Mouse (Mus musculus) lung, embryonic 14.5 days (tissue): ENCODE measurements around the gene BC005537. TPM values are rescaled to one million over a fixed set of nuclear protein-coding genes. Genes with fewer than 3 reads are reported as not detected.
"Not testable (repeated sequence)": the region's sequence is repeated elsewhere in the genome, so short reads cannot be mapped to it uniquely, and the experiment has no call there.

Experiments used
- ATAC-seq: fragments of 200-750 bp; cut with Nextera tagmentation; 2 replicates; pipeline ENCODE4 v1.8.0; 2017; ENCODE audit warnings: mild to moderate bottlenecking, moderate TSS enrichment, moderate library complexity; ENCODE audit not compliant: insufficient read depth
- DNase-seq: peaks from one replicate; pipeline ENCODE4 v3.0.0-alpha.2; 2015
- H3K27ac ChIP-seq: fragments of 300-500 bp; sonication (generic); 2 replicates; pipeline ENCODE4 v1.5.1; 2014; ENCODE audit warnings: low read depth, mild to moderate bottlenecking, moderate library complexity
- H3K27me3 ChIP-seq: fragments of 300-500 bp; sonication (generic); 2 replicates; pipeline ENCODE4 v1.6.1; 2014; ENCODE audit warnings: low read length, control low read depth; ENCODE audit not compliant: insufficient read depth
- H3K36me3 ChIP-seq: fragments of 300-500 bp; sonication (generic); 2 replicates; pipeline ENCODE4 v1.6.1; 2014; ENCODE audit warnings: control low read depth; ENCODE audit not compliant: insufficient read depth
- H3K4me1 ChIP-seq: fragments of 300-500 bp; sonication (generic); 2 replicates; pipeline ENCODE4 v1.6.1; 2014; ENCODE audit warnings: antibody characterized with exemption, control low read depth; ENCODE audit not compliant: insufficient read depth
- H3K4me2 ChIP-seq: fragments of 300-500 bp; sonication (generic); 2 replicates; pipeline ENCODE4 v1.6.1; 2014; ENCODE audit warnings: mild to moderate bottlenecking
- H3K4me3 ChIP-seq: fragments of 300-500 bp; sonication (generic); 2 replicates; pipeline ENCODE4 v1.5.1; 2014; ENCODE audit warnings: low read depth, low read length
- H3K9ac ChIP-seq: fragments of 300-500 bp; sonication (generic); 2 replicates; pipeline ENCODE4 v1.6.1; 2014
- H3K9me3 ChIP-seq: fragments of 300-500 bp; sonication (generic); 2 replicates; pipeline ENCODE4 v1.6.1; 2016; ENCODE audit warnings: low read depth, low read length, control low read depth
- CTCF ChIP-seq: IDR thresholded peaks from 2 replicates; pipeline ENCODE4 v1.5.1; 2016; ENCODE audit warnings: antibody characterized with exemption, low read depth
- WGBS: fragments of 180-500 bp; shearing (Covaris S2); extraction: QIAGEN DNeasy Blood & Tissue Kit; methylation state at CpG from one replicate; pipeline ENCODE4 v1.1.7; 2014; 5-methylcytosine and 5-hydroxymethylcytosine counted together
- polyA plus RNA-seq: library from polyadenylated mRNA; unstranded; fragments of >200 nt; fragmentation: Nextera tagmentation; extraction: Ambion mirVana; gene quantifications from 2 replicates; pipeline ENCODE4 v1.2.1, GENCODE M21; 2014

Gene BC005537
- polyA plus RNA-seq, 1 experiment from 2014 or later = 26.9 TPM

- no peaks in the 10 kb centered on the region for H3K27me3 ChIP-seq
- H3K9me3 ChIP-seq = no peaks in the 10 kb centered on the region
- TF ChIP-seq CTCF = no peak
- WGBS = 3% methylated on average over 20 of the region's 20 CpGs
- peak overlapping the region; percentile 94 for H3K4me3 ChIP-seq
- peak overlapping the region; percentile 95 for H3K9ac ChIP-seq
- peaks cover 12% of the 10 kb centered on the region for H3K4me1 ChIP-seq
- peak; percentile 37 for DNase-seq
- 0 out of 2 replicates have a peak, but pooled peaks cover 5% of the 10 kb centered on the region for H3K36me3 ChIP-seq
- peak overlapping the region; percentile 82 for H3K4me2 ChIP-seq
- no peak for ATAC-seq
- peak overlapping the region; percentile 66 for H3K27ac ChIP-seq
These were observed 29.4 kb downstream of the BC005537 start for GRCm38 (mm10) chr13:24830756-24831352.

GRCm38 (mm10) chr13:24831353-24832130 lies 30.1 kb downstream of the BC005537 start, which contains the start of the genes Acot13 and Tdp2:
Acot13 (minus strand) TSS chr13:24831540.
Tdp2 (plus strand) TSS chr13:24831679.
- Histone ChIP-seq H3K36me3 (peaks cover 10% of the 10 kb centered on the region; the same call in 1 of the 2 replicates), H3K9ac (peak within 1 kb of the TSS; percentile 95), H3K27me3 (no peaks in the 10 kb centered on the region), H3K4me1 (peaks cover 12% of the 10 kb centered on the region), H3K9me3 (no peaks in the 10 kb centered on the region), H3K27ac (peak within 1 kb of the TSS; percentile 94), H3K4me3 (peak within 1 kb of the TSS; percentile 94), H3K4me2 (peak within 1 kb of the TSS; percentile 82)
- under 1% methylated on average over 90 of the region's 90 CpGs for WGBS
- ATAC-seq (peak; percentile 98), DNase-seq (peak; percentile 97)
- 0 out of 2 replicates have a peak, but pooled peaks have one; percentile 8 for TF ChIP-seq CTCF

- ATAC-seq = no peak; the same call in 1 of the 2 replicates
- WGBS = 3% methylated on average over 21 of the region's 21 CpGs
- Histone ChIP-seq H3K27ac (peak overlapping the region; percentile 94), H3K4me1 (peaks cover 12% of the 10 kb centered on the region), H3K9ac (peak overlapping the region; percentile 95), H3K27me3 (no peaks in the 10 kb centered on the region), H3K4me3 (peak overlapping the region; percentile 94), H3K4me2 (peak overlapping the region; percentile 82), H3K9me3 (no peaks in the 10 kb centered on the region), H3K36me3 (peaks cover 13% of the 10 kb centered on the region)
- DNase-seq = no peak
- no peak for TF ChIP-seq CTCF
These were observed 30.8 kb downstream of the BC005537 start for GRCm38 (mm10) chr13:24832131-24832810.

- Histone ChIP-seq H3K27ac (no peak overlapping the region), H3K4me2 (peak overlapping the region; percentile 82), H3K27me3 (no peaks in the 10 kb centered on the region), H3K4me3 (peak overlapping the region; percentile 94), H3K4me1 (peaks cover 12% of the 10 kb centered on the region), H3K9me3 (no peaks in the 10 kb centered on the region), H3K36me3 (peaks cover 15% of the 10 kb centered on the region), H3K9ac (peak overlapping the region; percentile 95)
- DNase-seq = no peak
- no peak for TF ChIP-seq CTCF
- no peak for ATAC-seq
- 29% methylated on average over 2 of the region's 2 CpGs for WGBS
These were observed 31.3 kb downstream of the BC005537 start for GRCm38 (mm10) chr13:24832811-24833155.

GRCm38 (mm10) chr13:24837765-24838164 lies 36.3 kb downstream of the BC005537 start:
- H3K27ac ChIP-seq, DNase-seq, H3K4me3 ChIP-seq, H3K9me3 ChIP-seq, H3K4me2 ChIP-seq, H3K9ac ChIP-seq, ATAC-seq, H3K27me3 ChIP-seq: not testable (repeated sequence)
- peaks cover 12% of the 10 kb centered on the region for H3K4me1 ChIP-seq
- WGBS = 88% methylated on average over 8 of the region's 8 CpGs
- H3K36me3 ChIP-seq = peaks cover 47% of the 10 kb centered on the region

- 63% methylated on average over 3 of the region's 3 CpGs for WGBS
- H3K4me3 ChIP-seq = no peak overlapping the region
- H3K4me2 ChIP-seq = no peak overlapping the region
- no peak for ATAC-seq
- no peak overlapping the region for H3K9ac ChIP-seq
- H3K9me3 ChIP-seq = no peaks in the 10 kb centered on the region
- no peak overlapping the region; the same call in 1 of the 2 replicates for H3K27ac ChIP-seq
- TF ChIP-seq CTCF = no peak
- no peaks in the 10 kb centered on the region for H3K4me1 ChIP-seq
- no peak for DNase-seq
- H3K36me3 ChIP-seq = peaks cover 51% of the 10 kb centered on the region
- H3K27me3 ChIP-seq = no peaks in the 10 kb centered on the region
These were observed 38.4 kb downstream of the BC005537 start for GRCm38 (mm10) chr13:24839831-24840230.

- Histone ChIP-seq H3K27ac (no peak overlapping the region), H3K4me1 (no peaks in the 10 kb centered on the region), H3K9ac (no peak overlapping the region), H3K9me3 (no peaks in the 10 kb centered on the region), H3K27me3 (no peaks in the 10 kb centered on the region), H3K4me3 (no peak overlapping the region), H3K4me2 (no peak overlapping the region), H3K36me3 (peaks cover 40% of the 10 kb centered on the region)
- no peak for DNase-seq
- 69% methylated on average over 3 of the region's 3 CpGs for WGBS
- no peak for ATAC-seq
- TF ChIP-seq CTCF = no peak
These were observed 40.2 kb downstream of the BC005537 start for GRCm38 (mm10) chr13:24841702-24842101.
